Mouse (Mus musculus): Measurements from ENCODE around the gene Galnt15.

The Galnt15 gene

DNA sequence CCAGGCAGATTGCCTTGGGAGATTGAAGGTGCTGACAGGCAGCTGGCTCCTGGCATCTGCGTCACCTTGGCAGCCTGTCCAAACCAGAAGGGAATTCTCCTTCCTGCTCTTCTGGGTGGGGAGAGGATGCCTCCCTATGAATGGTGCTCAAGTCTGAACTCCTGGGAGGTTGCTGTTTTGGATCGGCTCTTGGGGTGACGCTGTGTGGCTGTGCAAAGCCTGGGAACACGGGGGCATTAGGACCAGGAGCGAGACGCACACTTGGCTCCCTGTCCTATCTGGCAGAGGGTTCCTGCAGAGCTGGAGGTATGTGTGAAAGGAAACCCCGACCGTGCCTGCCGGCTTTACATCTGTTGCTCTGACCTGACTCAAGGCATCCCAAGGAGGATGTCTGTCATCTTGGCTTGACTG, at the start of gene Galnt15:
Gene Galnt15, plus strand, starts transcription at position 309 of the 411 bp plus-strand sequence.
- peak; percentile 89 for DNase-seq

DNA sequence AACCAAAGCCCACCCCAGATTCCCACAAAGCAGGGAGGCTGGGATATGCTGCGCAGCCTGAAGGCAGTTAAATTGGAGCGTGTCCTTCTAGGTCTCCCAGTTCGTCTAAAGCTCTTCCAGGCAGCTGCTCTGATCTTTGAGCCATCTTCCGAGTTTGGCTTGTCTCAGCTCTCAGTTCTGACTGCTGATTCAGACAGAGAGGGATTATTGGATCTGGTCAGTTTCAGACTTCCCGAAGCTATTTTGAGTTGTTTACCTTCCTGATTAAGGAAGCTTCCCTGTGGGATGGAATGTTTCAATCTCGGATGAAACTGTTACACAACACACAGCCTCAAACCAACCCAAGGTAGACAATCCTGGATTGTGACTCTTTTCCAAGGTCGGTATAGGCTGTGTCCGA, 34.8 kb upstream of the Galnt15 start:
- no peak for DNase-seq

DNA sequence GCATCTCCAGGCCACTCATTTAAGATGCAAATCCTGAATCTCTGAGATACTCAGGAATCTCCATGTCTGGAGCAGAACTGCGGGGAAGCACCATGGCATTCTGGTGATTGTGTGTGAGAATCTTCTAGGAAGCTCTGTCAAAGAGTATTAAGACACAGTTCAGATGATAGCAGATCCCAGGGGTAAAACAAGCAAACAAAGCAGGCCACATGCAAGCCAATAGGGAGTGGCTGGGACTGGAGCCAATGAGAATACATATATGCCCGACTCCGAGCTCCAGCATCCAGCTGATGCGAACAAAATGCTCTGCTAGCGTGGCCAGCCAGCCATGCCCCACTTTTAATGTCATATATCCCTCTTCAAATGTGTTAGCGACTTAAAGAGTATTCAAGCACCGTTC, 27.8 kb upstream of the Galnt15 start:
- DNase-seq = no peak

DNA sequence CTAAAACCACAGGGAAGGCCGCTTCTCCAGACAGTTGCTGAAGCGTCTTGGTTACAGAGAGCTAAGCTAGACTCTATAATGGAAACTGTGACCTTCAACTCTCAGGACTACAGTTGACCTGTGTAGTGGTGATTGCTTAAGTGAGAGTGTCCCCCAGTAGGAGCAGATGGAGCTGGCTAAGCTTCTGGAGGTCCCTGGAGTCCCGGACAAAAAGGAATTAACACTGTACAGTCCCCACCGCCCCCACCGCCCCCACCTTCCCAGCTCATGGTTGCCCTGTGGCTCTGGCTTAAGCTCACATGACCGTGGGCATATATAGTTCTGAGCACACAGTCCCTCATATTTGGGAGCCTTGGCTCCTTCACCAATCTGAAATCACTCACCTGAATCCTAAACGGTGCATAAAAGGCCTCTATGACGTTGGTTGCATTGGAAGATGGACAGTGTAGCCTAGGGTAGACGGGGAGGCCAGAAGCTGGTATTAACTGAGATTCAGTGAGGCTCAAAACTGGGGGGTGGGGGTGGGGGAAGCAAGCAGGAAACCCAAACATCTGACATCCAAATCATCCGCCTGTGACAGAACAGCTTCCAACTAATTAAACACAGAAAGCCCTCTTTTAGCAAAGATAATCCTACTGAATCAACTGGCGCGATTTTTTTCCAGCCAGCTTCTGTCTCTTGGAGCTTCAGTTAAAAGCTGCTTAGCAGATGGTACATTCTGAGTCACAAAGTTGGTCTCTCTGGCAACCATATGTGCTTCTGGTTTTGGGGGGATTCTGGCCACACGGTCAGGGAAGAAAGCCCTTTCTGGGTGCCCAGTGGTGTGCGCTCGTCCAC, 26.1 kb upstream of the Galnt15 start:
- no peak for DNase-seq

DNA sequence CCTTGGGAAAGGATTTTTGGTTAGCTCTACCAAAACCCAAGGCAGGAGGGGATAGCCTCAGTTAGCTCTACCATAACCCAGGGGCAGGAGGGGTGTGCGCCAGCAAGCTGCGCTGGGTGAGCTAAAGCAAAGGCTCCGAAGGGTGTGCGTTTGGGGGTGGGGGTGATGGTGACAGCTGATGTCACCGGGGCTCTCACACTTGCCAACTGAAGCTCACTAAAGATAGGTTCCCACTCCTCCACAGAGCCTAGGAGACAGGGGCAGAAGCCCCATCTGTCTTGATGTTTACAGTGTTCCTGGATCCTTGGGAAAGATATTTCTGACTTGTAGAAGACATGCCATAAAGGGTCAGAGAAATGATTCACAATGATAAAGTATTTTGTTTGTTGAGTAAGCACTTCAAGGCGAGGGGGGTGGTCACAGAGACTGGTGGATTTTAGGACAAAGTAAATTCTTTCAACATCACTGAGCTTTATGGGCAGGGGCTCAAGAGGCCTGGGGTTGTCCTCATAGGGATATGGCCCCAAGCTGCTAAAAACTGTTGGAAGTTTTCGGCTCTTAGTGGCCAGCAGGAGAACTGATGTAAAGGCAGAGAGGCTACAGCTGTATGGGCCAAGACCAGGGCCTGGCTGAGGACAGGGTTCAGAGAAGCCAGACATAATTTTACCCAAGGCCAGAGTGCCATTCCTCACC, 24.7 kb upstream of the Galnt15 start:
- DNase-seq = no peak

DNA sequence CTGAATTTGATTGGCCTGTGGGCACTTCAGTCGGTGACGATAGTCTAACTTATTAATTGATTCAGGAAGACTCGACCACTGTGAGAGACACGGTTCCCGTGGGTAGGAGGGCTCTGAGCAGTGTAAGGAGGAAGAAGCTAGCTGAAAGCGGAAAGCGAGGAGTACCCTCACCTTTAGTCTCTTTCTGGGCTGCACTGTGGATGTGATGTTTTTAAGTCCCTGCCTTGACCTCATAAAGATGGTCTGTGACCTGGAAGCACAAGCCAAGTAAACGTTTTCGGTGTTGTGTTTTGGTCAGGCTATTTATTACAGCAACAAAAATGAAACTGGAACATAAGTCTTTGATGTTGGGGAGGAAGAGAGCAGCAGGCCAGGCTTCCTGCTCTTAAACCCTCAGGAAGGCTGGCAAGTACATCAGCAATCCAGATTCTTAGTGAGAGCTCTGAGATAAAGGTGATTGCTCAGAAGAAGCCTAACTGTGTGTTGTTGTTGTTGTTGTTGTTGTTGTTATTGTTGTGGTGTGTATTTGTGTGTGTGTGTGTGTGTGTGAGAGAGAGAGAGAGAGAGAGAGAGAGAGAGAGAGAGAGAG, 23.0 kb upstream of the Galnt15 start:
- no peak for DNase-seq

DNA sequence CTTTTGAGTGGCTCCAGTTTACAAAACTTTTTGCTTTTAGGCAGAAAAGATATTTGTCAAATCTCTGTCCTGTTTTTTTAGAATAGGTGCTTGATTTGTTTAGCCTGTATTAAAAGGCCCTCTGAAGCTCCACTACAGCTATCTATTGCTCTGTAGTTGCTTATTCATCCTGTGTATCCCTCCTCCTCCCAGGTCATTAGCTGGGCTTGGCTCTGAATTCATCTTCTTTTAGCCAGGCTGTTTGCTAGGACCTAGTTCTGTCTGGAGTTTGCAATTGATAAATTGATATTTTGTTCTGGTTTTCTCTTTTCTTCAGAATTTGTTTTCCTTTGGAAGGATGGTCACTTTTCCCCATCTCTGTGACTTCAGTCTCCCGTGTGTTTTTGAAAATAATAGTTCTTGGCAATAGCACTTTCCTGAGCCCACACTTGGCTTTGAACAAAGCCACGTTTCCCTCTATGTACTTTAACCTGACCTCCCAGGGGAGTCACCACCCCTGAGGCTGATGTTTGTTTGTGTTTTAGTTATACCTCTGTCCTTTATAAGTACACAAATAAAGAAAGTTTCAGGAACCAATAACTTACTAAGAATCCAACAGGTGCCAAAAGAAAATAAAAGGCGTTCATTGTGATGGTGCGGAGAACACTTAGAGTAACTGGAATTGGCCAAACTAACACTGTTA, 21.0 kb upstream of the Galnt15 start:
- DNase-seq = no peak

DNA sequence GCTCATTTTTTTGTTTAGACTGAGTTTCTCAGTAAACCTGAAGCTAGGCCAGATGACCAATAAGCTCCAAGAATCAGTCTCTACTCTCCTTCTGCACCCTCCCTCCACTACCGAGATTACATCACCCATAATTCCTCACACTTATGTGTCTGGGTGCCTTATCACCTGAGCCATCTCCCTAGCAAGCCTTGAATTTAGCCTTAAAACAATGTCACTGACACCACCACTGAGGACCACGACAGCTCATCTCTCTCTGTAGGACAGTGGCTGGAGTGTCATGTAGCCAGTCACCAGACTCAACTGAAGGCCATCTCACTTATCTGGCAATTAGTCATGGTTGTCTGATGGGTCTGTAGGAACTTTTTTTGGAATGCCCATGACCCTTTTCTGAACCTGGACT, 19.1 kb upstream of the Galnt15 start:
- DNase-seq = no peak

DNA sequence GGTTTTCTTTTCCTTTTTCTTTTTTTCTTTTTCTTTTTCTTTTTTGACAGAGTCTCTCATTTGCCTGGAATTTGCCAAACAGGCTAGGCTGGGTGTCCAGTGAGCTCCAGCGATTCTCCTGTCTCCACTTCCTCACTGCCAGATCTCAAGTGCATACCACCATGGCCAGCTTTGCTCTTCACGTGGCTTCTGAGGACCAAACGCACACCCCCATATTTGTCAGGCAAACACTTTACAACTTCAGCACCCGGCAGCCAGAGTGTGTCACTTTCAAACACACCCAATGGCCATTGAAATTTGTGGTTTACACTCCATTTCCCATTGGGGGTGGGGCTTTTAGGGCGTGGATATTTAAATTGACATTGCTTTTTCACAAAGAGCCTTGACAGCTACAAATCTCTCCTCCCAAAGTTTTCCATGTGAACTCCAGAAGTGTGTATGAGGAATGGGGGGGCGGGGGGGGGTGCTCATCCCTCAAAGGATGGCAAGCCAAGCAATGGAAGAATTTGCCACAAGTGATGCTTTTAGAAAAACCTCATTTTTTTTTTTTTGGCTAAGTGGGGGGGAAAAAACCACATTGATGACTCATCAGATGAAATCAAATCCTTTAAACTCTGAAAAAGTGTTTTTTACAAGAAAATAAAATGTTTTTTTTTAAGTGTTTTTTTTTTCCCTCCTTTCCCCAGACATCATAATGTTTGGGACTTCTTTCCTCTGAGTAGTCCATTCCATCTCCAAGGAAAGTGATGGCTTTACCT, 17.1 kb upstream of the Galnt15 start:
- DNase-seq = no peak

DNA sequence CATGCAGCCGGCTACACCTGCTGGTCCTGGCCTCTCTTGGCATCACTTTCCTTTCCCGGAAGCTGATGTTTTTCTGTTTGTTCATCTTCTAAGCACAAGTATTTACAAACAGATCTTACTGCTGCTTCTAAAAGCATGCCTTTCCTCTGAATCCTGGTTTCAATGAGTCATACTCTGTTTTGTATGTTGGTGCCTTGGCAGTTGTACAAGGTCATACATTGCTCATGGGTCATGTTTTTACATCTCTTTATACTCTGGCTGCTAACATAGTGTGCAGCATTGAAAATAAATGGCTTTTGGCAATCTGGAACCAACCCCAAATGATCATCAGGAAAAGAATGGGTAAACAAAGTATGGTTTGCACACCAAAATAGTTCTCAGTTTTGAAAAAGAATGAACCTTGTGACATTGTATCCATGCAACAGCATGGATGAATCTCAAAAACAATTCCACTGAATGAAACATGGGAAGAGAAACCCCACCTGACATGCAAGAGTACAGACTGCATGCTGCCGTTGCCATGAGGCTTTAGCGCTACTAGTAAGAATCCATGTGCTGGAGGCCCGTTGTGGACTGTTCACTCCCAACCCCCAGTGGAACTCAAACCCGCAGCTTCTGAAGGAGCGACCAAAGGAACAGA, 13.5 kb upstream of the Galnt15 start:
- no peak for DNase-seq

DNA sequence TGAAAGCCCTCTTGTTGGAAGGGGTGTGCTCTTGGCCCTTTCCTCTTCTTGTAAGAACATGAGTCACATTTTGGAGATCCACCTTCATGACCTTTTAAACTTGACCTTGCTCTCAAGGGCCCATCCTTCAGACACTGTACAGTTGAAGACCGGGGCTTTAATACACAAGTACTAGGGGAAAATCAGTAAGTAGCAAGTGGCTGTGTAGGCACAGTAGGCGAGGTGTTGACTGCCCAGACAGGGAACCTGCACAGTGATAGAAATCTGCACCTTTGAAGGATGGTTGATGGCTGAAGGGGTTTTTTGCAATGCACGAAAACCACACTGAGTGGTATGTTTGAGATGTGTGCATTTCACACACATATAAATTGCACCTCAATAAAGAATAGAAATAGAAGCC, 12.3 kb upstream of the Galnt15 start:
- no peak for DNase-seq

DNA sequence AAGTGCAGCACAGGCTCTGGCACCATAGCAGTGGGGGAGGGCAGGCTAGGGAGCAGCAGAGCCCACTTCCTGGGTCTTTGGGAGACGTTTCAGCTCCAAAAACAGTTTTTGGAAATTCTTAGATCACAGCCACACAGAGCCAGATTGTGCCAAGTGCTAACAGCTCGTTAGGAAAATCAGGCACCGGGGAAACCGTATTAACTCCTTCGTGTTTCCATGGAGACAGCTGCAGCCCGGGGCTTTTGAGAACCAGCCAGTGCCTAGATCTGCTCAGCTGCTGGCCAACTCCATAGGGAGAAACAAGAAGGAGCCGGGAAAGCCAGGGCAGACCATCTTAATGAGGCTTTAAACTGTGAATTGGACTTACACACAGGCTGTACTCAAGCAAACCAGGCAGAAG, 11.9 kb upstream of the Galnt15 start:
- no peak for DNase-seq

DNA sequence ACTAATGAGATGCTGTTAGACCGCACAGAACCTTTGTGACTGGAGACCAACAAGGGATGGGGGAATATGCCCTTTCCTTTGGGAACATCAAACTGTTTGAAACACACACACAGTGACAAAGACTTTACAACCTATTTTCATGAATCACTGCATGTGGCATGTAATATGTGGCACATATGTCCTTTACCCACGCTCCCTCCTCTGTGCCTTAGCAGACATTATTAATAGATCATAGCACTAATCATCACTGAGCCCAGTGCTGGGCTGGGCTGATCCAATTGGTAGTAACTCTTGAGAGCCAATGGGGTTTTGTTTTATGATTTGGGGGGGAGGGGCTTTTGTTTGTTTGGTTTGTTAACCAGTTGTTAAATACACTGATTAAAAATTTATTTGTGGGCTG, 11.3 kb upstream of the Galnt15 start:
- DNase-seq = no peak

DNA sequence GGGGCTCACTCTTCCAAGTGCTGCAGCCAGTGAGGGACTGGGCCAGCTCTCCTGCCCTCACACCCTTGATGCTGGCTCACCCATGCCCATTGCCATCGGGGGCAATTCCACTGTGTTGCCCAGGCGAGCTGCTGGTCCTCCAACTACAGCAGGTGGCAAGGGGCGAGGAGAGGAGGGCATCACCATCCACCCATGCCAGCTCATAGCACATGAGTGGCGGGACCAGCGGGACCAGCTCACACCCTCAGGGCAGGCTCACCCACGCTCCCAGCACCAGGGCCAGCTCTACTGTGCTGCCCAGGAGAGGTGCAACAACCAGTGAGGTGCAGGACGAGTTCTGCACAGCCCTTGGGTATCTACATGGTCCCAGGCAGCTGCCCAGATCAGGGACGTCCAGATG, 9.7 kb upstream of the Galnt15 start:
- DNase-seq = no peak

DNA sequence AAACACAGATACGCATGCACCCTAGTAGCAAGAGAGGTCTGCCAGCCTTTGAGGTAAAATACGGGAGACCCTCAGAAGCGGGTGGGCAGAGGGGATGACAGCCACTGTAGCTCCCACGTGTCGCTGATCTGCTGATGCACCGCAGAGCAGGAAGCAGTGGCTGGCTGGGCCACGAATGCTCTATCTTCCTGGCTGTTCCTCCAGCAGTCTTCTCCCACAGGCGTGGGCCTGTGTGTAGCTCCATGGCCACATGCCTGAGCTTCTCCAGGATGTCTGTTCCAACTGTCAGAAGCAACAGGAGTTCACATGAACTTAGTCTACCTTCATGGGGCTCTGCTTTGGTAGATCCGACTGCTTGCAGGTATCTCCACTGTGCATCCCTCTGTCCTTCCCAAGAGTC, 6.8 kb upstream of the Galnt15 start:
- DNase-seq = no peak

DNA sequence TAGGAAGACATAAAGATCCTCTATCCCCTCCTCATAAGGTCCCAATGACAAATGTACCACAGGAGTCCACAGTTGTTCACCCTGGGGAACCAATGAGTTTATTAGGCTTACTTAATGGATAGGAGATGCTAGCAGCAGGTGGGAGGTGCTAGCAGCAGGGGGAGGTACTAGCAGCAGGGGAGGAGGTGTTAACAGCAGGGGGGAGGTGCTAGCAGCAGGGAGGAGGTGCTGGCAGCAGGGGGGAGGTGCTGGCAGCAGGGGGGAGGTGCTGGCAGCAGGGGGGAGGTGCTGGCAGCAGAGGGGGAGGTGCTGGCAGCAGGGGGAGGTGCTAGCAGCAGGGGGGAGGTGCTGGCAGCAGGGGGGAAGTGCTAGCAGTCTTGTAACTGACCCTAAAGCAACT, 6.3 kb upstream of the Galnt15 start:
- no peak for DNase-seq

DNA sequence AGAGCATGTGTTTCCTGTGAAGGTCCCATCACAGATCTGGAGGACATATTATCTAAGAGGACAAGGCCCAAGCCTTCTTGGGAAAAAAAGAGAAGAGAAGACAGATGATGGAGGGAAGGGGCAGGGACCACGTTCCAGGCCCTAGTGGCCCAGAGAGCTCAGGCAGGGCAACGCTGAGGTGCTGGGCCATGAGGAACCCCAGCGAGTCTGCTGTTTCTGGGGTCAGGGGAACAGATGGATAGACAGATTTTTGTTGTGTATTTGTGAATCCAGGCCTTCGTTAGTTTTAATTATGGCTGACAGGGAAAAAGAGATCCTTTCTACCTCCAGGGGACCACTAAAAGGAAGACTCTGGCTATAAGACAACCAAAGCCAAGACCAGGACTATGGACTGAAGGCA, 4.9 kb upstream of the Galnt15 start:
- DNase-seq = peak; percentile 41

DNA sequence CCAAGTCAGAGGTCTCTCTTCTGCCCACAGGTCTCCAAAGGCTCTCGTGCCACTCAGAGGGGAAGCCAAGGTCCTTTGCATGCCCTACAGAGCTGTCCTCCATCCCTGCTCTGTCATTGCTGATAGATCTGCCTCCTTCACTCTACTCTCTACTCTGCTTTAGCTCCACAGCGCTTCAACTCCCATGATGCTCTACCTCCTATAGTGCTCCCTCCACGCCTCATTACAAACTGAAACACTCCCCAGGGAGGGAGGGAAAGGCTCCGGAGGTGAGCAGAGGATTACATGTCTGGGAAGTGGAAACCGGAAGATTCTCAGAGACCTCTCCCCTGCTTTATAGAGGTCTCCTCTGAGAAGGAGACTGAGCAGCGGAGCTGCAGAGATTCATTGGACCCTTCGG, 1.6 kb upstream of the Galnt15 start:
- DNase-seq = no peak

DNA sequence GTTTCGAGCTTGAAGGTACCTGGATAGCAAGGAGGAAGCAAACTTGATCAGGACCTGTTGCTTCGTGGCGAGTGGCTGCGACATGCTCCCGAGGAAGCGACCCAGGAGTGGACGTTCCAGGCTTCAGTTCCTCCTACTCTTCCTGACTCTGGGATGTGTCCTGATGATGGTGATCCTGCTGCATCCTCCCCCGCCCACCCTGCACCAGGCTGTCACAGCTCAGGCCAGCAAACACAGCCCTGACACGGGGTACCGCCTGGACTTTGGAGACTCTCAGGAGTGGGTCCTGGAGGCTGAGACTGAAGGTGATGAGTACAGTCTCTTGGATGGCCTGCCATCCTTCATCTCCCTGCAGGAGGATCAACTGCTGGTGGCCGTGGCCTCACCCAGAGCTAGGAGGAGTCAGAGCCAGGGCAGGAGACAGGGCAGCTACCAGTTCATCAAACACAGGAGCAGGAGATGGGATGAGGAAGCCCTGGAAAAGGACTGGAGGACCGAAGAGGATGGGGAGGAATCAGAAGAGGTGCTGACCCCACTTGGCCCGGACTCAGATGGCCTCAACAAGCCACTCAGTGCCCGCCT, 713 bp downstream of the Galnt15 start:
- DNase-seq = peak; percentile 53

DNA sequence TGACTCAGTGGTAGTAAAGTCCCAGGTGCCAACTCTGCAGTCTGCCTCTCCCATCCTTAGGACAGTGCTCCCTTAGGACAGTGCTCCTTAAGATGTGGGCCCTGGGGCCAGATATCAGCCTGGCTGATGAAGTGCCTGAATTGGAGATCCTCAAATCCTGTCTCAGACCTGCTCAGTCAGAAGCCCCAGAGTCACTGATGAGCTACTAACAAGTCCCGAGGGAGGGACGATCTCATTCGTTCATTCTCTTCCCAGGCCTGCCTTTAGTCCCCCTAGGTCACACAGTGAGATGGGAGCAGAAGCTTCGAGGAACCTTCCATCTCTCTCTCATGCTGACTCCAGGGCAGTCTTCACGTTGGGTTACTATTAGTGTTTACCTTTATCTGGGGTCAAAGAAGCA, 1.3 kb downstream of the Galnt15 start:
- DNase-seq = no peak

DNA sequence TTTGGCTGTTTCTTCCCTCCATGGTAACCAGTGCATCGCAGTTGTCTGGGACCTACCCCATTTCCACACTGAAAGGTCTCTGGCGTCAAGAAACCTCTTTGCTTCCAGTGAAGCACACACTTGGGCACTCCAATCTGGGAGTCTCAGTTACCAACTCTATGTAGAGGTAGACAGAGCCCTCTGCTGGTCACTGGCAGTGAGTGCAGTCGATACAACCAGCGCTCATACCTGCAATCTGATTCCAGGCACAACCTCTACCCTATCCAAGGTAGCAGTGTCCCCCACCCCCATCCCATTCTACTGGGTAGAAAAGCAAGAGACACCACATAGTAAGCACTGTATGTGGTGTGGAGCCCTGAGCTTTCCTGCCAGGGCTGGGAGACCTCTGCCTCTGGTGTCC, 3.7 kb downstream of the Galnt15 start:
- peak; percentile 82 for DNase-seq

DNA sequence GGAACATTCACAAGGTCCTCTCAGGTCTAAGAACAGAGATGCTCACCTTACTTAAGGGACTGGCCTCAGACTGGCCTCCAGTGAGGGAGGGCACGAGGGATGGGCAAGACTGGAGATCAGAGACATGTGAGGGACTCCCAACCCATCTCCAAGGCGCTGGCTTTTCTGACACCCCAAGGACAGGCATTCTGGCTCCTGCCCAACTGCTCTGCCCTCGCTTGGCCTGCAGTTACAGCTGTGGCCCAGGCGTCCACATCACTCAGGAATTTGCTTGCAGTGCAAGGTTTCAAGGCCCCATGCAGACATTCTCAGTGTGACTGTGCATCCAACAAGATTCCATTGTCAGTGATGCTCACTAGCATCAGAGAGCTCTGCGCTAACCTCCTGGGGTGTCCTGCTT, 7.7 kb downstream of the Galnt15 start:
- no peak for DNase-seq
